Mouse (Mus musculus) liver, embryonic 14.5 days (tissue): ENCODE results near the gene Ddost.

ENCODE experiments used
- CTCF ChIP-seq: IDR thresholded peaks from 2 replicates; pipeline ENCODE4 v1.5.1; 2016; ENCODE audit warnings: antibody characterized with exemption, low read depth, control low read depth
- EP300 ChIP-seq: IDR thresholded peaks from 2 replicates; pipeline ENCODE4 v1.6.1; 2016; ENCODE audit warnings: antibody characterized with exemption, low read depth

DNA sequence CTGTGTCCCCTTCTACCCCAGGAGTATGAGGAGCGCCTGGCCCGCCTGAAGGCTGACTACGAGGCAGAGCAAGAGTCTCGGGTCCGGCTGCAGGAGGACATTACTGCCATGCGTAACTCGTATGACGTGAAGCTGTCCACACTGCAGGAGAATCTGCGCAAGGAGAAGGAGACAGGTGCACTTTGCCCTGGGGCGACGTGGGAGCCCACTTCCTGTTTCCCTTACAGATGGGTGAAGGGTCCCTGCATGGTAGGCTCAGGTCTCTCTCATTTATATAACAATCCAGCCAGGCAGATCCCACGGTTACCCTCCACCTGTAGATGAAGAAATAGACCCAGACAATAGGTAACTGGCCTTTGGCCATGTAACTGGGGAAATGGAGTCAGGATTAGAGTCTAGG lies 18.1 kb upstream of the Ddost start:
- TF ChIP-seq CTCF (no peak), EP300 (no peak)
